Mouse (Mus musculus) limb, embryonic 10.5 days (tissue): ENCODE results near the gene Ralgps2. TPM values are rescaled to one million over a fixed set of nuclear protein-coding genes. Genes with fewer than 3 reads are reported as not detected.

Source experiments
- DNase-seq: peaks from one replicate; pipeline ENCODE4 v3.0.0-alpha.2; 2017; ENCODE audit warnings: low spot score
- H3K27ac ChIP-seq: fragments of 300-500 bp; sonication (generic); 2 replicates; pipeline ENCODE4 v1.5.1; 2016; ENCODE audit warnings: mild to moderate bottlenecking
- H3K27me3 ChIP-seq: fragments of 300-500 bp; sonication (generic); 2 replicates; pipeline ENCODE4 v1.6.1; 2016; ENCODE audit warnings: low read depth, mild to moderate bottlenecking; ENCODE audit not compliant: poor library complexity, severe bottlenecking
- H3K36me3 ChIP-seq: fragments of 300-500 bp; sonication (generic); 2 replicates; pipeline ENCODE4 v1.6.1; 2016; ENCODE audit warnings: mild to moderate bottlenecking, moderate library complexity
- H3K4me1 ChIP-seq: fragments of 300-500 bp; sonication (generic); 2 replicates; pipeline ENCODE4 v1.6.1; 2016
- H3K4me3 ChIP-seq: fragments of 300-500 bp; sonication (generic); 2 replicates; pipeline ENCODE4 v1.5.1; 2016; ENCODE audit warnings: mild to moderate bottlenecking, moderate library complexity
- H3K9me3 ChIP-seq: fragments of 300-500 bp; sonication (generic); replicated peaks from 2 replicates; pipeline ENCODE4 v1.6.1; 2016; ENCODE audit warnings: mild to moderate bottlenecking
- WGBS: fragments of 180-500 bp; shearing (Covaris S2); methylation state at CpG from one replicate; pipeline ENCODE4 v1.1.7; 2016; 5-methylcytosine and 5-hydroxymethylcytosine counted together
- polyA plus RNA-seq: library from polyadenylated mRNA; unstranded; fragments of >200 nt; fragmentation: Nextera tagmentation; extraction: Ambion mirVana; gene quantifications from 2 replicates; pipeline ENCODE4 v1.2.1, GENCODE M21; 2016

Ralgps2 gene
- 100 and 104 TPM in 2 replicates for polyA plus RNA-seq

DNA sequence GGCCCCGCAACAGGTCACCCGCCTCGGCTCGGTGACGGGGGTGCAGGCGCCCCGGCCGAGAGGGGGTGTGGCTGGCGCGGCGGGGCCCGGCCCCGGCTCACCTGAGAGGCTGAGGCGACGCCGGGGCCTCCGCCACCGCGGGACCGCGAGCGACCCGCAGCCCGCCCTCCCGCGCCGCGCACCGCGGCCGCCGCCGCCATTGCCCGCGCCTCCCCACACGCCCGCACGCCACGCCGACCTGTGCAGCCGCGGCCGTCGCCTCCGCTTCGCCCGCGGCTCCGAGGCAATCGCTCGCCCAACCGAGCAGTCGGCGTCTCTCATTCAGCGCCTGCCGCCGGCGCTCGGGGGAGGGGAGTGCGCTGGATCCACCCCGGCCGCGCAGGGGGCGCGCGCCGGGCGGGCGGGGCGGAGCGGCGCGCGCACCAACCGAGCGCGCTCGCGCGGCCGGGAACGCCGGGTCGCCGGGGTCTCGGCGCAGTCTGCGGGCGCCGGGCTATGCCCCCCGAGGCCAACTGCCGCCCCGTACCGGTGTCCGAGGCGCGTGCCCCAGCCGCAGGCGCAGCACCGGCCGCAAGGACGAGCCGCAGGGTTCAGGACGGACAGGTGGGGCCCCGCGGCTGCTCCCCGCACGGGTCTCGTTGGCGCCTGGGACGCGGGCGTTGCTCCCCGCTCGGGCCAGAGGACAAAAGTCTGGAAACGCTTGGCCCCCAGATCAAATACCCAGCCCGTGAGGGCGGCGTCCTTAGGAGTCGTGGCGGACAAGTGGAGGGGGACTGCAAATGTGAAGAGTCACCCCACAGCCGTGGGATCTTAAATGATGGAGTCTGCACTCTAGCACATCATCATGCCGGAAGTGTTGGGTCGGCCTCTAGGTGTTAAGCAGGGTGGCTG lies at the start of gene Ralgps2:
TSS of gene Ralgps2 (minus strand) at position 376 of the 891 bp plus-strand sequence.
- peak; percentile 80 for DNase-seq
- Histone ChIP-seq H3K27ac (peak within 1 kb of the TSS; percentile 99), H3K36me3 (peaks cover 5% of the 10 kb centered on the region; the same call in 1 of the 2 replicates), H3K4me1 (peaks cover 33% of the 10 kb centered on the region), H3K9me3 (no peaks in the 10 kb centered on the region), H3K27me3 (no peaks in the 10 kb centered on the region), H3K4me3 (peak within 1 kb of the TSS; percentile 97)
- under 1% methylated on average over 120 of the region's 124 CpGs for WGBS

DNA sequence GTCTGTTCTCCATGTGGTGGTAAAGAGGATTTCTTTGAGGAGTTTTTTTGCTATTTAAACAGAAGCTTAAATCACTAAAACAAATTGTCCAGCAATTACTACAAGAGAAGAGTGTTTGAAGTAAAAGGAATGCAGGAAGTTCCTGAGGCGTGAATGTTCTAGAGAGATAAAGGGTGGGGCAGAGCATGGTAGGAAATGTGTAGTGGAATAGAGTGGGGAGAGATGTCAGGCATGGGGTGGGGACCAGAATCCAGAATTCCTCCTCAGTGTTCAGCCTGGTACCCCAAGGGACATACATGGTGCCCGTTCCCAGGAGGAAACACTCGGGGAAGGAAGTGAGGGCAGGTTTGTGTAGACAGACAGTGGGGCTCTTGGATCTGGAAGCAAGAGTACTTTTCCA lies 48.1 kb upstream of the Ralgps2 start:
- 79% methylated on average over 3 of the region's 3 CpGs for WGBS
- Histone ChIP-seq H3K27ac (no peak overlapping the region), H3K4me1 (peaks cover 30% of the 10 kb centered on the region)

DNA sequence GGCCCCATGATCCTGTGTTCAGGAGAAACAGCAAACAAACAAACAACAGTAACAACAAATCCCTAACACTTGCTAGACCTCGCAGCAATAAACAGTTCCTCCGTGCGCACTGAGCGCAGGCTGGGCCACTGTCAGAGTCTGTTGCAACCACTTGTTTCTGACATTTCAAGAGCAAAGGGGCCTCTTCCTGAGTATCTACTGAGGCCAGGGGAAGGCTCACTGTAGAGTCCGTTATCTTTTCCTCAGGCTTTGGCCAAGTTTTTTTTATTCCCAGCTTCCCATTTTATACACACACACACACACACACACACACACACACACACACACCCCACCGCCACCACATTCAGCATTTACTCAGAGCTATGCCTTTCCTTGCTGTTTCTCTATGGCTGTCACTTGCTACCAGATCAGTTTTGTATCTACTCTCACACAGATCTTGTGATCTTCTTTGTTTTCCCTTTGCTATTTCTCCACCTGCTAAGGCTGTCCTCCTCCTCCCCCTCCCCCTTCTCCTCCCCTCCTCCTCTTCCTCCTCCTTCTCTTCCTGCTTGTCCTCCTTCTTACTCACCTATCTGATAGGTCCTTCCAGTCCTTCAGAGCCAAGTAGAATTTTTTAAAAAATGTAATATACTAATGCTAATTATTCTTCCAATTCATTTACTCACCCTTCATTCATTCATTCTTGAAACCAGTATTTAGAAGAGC lies 47.4 kb upstream of the Ralgps2 start:
- DNase-seq: no peak
- H3K4me1 ChIP-seq: peaks cover 26% of the 10 kb centered on the region
- no peaks in the 10 kb centered on the region for H3K9me3 ChIP-seq
- WGBS: 72% methylated on average over 6 of the region's 6 CpGs
- no peak overlapping the region for H3K4me3 ChIP-seq
- H3K27me3 ChIP-seq: no peaks in the 10 kb centered on the region
- H3K27ac ChIP-seq: no peak overlapping the region; the same call in 1 of the 2 replicates
- H3K36me3 ChIP-seq: no peaks in the 10 kb centered on the region

More for the DNA sequence above, 48.1 kb upstream of the Ralgps2 start:
- Histone ChIP-seq H3K9me3 (no peaks in the 10 kb centered on the region), H3K4me3 (no peak overlapping the region), H3K27me3 (no peaks in the 10 kb centered on the region), H3K36me3 (no peaks in the 10 kb centered on the region)
- DNase-seq: no peak

DNA sequence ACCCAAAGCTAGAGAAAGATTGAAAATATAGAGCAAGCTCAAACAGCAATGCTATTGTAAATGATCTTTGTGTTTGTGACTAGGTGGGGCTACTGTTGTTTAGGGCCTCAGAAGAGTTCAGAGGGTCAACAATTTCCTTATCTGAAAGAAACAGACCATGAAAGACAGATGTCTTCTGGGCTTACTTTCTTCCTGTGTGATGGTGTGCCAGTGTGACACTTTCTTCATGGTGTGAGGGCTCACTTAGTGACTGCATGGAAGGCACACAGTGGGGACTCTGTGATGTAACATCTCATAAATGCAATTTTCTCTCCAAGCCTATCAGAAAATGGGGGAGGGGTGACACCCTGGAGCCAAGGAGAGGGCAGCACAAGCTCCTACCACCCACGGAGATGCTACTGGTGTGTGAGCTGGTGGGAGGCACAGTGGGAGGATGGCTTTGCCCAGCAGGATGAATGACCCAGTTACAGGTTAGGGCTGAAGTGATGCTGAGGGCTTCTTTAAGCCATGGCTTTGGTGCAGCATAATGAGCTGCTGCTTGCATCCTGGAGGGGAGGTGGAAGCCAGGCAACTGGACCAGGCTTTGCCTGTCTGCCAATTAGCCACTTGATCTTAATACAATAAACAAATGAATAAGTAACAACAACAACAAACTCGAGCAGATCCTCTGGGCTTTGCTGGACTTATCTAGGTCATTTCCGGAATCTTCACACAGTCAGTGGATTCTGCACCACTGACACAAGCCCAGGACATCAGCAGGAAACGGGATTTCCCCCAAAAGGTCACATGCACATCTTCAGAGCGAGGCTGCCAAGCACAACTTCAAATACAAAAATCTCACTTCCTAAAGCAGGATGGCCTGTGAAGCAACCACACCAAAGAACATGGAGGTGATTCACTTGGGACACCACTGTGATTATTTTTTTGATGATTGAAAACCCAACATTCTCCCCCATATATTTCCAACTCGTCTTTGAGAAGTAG lies 46.5 kb upstream of the Ralgps2 start:
- 37% methylated on average over 6 of the region's 6 CpGs for WGBS
- no peak overlapping the region for H3K4me3 ChIP-seq
- H3K27ac ChIP-seq: peak overlapping the region; percentile 50; the same call in 1 of the 2 replicates

DNA sequence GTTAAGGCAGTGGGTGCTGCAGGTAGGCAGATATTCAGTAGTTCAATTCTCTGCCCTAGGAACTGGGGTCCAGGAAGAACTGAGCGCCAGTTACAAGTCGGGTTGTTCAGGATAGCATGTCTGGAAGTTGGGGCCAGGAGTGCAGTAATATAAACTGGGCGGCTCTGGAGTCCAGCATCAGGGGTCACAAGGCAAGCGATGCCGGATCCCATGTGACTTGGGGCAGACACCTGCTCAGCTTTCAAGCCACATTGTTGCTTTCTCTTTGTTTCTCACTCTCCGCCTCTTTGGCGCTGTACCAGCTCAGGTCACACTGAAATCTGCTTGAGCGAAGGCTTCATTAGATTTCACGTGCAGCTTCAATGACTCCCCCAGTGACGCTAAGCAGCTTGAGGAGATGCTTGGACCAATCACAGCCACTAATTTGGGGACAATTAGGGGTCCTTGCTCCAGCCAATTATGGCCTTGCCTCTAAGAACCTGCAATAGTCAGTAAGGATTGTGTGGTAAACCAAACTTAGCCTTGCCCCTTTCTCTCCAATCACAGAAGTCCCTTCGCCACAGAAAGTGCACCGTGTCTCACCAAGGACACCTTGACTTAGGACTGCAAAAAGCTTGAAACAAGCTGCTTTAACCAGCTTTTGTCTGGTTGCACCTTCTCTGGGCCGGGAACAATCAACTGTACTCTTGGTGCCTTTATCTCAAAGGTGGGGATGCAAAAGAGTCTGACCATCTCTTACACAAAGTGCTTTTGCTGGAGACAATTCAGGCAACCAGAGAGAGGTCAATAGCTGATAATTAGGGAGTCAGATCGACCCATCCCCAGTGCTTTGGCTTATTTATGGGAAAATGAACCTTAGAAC lies 43.8 kb upstream of the Ralgps2 start:
- WGBS: 81% methylated on average over 14 of the region's 14 CpGs
- no peaks in the 10 kb centered on the region for H3K9me3 ChIP-seq
- no peaks in the 10 kb centered on the region for H3K27me3 ChIP-seq
- H3K4me3 ChIP-seq: no peak overlapping the region
- H3K36me3 ChIP-seq: no peaks in the 10 kb centered on the region
- H3K27ac ChIP-seq: no peak overlapping the region
- DNase-seq: no peak
- peaks cover 15% of the 10 kb centered on the region; the same call in 1 of the 2 replicates for H3K4me1 ChIP-seq

More for the DNA sequence above, 46.5 kb upstream of the Ralgps2 start:
- H3K27me3 ChIP-seq: no peaks in the 10 kb centered on the region
- peaks cover 25% of the 10 kb centered on the region for H3K4me1 ChIP-seq
- H3K9me3 ChIP-seq: no peaks in the 10 kb centered on the region
- no peak for DNase-seq
- H3K36me3 ChIP-seq: no peaks in the 10 kb centered on the region

DNA sequence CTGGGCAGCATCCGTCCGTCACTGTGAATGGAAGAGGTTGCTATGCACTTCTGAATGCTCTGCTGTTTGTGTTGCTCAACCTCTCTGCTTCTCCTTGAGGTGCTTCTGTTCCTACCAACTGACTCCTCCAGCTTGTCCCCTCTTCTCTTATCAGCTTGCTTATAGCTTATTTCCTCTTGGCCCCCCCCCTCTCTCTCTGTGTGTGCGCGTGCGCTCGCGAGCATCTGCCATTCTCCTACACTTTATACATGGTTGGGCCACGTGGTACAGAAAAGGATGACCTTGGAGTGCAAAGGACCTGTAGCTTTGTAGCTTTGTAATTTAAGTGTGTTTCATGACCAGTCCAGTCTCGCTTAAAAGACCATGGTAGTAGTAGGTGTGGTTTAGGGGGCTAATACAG lies 42.5 kb upstream of the Ralgps2 start:
- Histone ChIP-seq H3K4me1 (peaks cover 15% of the 10 kb centered on the region; the same call in 1 of the 2 replicates), H3K36me3 (no peaks in the 10 kb centered on the region), H3K27ac (no peak overlapping the region), H3K4me3 (no peak overlapping the region), H3K9me3 (no peaks in the 10 kb centered on the region), H3K27me3 (no peaks in the 10 kb centered on the region)
- WGBS: 91% methylated on average over 9 of the region's 9 CpGs
- no peak for DNase-seq

DNA sequence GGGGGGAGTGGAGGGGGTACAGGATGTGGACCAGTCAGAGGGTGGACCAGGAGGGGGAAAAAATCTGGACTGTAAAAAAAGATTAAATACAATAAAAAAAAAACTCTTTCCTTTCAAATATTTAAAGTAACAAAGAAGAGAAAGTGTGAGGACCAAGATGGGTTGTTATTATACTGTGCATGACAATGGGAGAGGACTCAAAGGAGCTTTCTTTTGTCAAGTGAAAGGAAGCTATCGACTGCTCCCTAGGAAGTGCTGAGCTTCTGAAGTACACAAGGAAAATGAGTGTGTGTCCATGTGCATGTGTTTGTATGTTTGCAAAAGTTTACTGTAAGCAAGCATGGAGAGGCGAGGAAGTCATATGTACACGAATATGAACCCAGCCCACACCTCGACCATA lies 40.3 kb upstream of the Ralgps2 start:
- Histone ChIP-seq H3K27ac (no peak overlapping the region), H3K27me3 (no peaks in the 10 kb centered on the region), H3K4me3 (no peak overlapping the region), H3K36me3 (no peaks in the 10 kb centered on the region), H3K9me3 (no peaks in the 10 kb centered on the region), H3K4me1 (peaks cover 4% of the 10 kb centered on the region; the same call in 1 of the 2 replicates)
- no peak for DNase-seq
- WGBS: 90% methylated on average over 4 of the region's 4 CpGs

DNA sequence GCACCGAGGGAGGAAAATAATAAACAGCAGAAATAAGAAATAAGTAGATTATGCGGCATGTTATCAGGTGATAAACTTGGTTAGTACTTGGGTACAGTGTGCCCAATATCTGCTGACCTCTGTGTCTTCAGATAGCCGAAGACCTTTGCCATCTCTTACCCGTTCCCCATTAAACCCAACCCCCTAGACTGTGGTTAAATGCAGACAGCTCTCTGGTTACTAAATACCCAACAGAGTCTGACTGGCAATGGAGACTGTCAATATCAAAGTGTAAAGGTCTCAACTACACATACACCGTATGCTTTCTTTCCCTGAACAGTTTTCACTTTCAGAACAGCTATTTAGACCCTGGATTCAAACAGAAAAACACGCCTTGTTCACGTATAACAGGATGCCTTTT lies 39.2 kb upstream of the Ralgps2 start:
- no peaks in the 10 kb centered on the region for H3K27me3 ChIP-seq
- no peak overlapping the region for H3K4me3 ChIP-seq
- H3K4me1 ChIP-seq: peaks cover 4% of the 10 kb centered on the region; the same call in 1 of the 2 replicates
- no peaks in the 10 kb centered on the region for H3K36me3 ChIP-seq
- H3K9me3 ChIP-seq: no peaks in the 10 kb centered on the region
- no peak overlapping the region for H3K27ac ChIP-seq
- 93% methylated on average over 7 of the region's 7 CpGs for WGBS
- DNase-seq: no peak

DNA sequence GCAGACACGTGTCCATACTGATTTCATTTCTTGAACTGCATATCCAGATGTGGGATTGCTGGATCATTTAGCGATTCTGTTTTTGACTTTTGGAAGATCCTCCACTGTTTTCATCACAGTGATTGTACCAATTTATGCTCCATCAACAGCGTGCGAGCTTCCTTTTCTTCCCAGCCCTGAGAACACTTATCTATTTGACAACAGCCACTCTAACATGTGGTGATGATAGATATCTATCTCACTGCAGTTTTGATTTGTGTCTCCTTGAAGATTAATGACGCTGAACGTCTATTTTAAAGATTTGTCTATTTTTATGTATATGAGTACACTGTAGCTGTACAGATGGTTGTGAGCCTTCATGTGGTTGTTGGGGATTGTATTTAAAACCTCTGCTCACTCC lies 34.4 kb upstream of the Ralgps2 start:
- Histone ChIP-seq H3K27ac (no peak overlapping the region), H3K4me3 (no peak overlapping the region), H3K4me1 (peaks cover 12% of the 10 kb centered on the region), H3K9me3 (no peaks in the 10 kb centered on the region), H3K36me3 (no peaks in the 10 kb centered on the region), H3K27me3 (no peaks in the 10 kb centered on the region)
- no peak for DNase-seq
- 90% methylated on average over 6 of the region's 6 CpGs for WGBS

DNA sequence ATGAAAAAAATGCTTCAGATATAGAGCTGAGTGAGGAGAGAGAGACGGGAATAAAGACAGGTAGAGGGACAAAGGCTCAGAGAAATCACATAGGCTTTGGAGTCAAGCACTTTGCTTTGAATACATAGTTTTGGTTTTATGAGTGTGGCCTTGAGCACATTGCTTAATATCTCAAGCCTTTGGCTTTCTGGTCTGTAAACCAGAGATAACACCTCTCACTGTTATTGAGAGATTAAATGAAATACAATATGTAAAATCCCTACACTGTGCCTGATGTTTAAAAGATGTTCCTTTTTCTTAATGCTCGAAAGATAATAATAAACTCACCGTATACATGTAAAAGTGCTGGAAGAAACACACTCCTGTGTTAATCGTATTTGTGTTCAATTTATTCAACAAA lies 33.0 kb upstream of the Ralgps2 start:
- Histone ChIP-seq H3K4me3 (no peak overlapping the region), H3K27me3 (no peaks in the 10 kb centered on the region), H3K36me3 (no peaks in the 10 kb centered on the region), H3K27ac (no peak overlapping the region), H3K4me1 (peaks cover 14% of the 10 kb centered on the region), H3K9me3 (no peaks in the 10 kb centered on the region)
- no peak for DNase-seq
- 94% methylated on average over 4 of the region's 4 CpGs for WGBS

DNA sequence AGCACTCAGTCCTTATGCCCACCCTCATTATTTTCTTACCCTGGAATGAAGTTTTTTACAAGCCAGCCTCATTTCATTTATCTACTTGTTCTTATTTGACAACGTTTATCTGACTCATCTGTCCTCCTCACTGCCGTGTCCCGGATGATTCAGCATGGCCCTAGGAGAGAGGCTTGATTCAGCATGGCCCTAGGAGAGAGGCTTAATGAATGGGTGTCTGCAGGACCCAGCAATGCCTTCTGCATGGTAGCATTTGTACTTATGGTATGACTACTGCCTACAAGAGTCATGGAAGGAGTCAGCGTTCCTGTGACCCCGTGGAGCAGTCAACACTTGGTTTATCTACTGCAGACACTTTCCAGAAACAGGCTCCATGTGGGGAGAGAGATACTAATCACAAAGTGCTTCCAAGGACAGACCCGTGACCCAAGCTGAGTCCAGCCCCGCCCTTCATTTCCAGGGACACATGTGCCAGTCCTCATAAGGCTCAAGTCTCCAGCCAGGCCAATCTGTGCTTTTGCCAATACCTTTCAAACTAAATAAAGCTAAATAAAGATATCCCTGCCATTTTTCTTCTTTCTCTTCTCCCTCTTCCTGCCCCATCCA lies 31.9 kb upstream of the Ralgps2 start:
- Histone ChIP-seq H3K27ac (no peak overlapping the region), H3K4me1 (peaks cover 14% of the 10 kb centered on the region), H3K36me3 (no peaks in the 10 kb centered on the region), H3K9me3 (no peaks in the 10 kb centered on the region), H3K4me3 (no peak overlapping the region), H3K27me3 (no peaks in the 10 kb centered on the region)
- 82% methylated on average over 7 of the region's 7 CpGs for WGBS
- DNase-seq: no peak
